1 mouse cellular context compared by ENCODE assay signal in genomic region chr19:60889714-60890315, GRCm38 (mm10).
A peak's percentile ranks its signal among the peaks of the same experiment; 100 is the strongest.
TF ChIP-seq lines count a peak whose summit lies in the region.

Gene Grk5, plus strand, starts transcription at chr19:60889749.

TF ChIP-seq in CH12.LX, 34 proteins besides CTCF, POLR2A, EP300 and RAD21 (continued from another document):
- TF ChIP-seq HCFC1 (IDR thresholded peaks at IDR 0.05; ENCODE audit: low read depth, low read length) (peak; percentile 94), TBP (conservative IDR thresholded peaks at IDR 0.05; ENCODE audit: low read depth, low read length) (no peak), RCOR1 (conservative IDR thresholded peaks at IDR 0.05; ENCODE audit: low read depth, low read length) (peak; percentile 54; the same call in 1 of the 2 replicates), NRF1 (IDR thresholded peaks at IDR 0.05; ENCODE audit: low read depth, low read length) (peak; percentile 91), USF2 (conservative IDR thresholded peaks at IDR 0.05; ENCODE audit: low read depth, low read length) (no peak), USF1 (IDR thresholded peaks at IDR 0.05; ENCODE audit: low read depth, low read length) (no peak), SMC3 (IDR thresholded peaks at IDR 0.05; ENCODE audit: low read depth, low read length) (peak; percentile 98), E2F4 (IDR thresholded peaks at IDR 0.05; ENCODE audit: insufficient replicate concordance, low read depth, low read length) (0 out of 2 replicates have a peak, but pooled peaks have one; percentile 49), IRF4 (IDR thresholded peaks at IDR 0.05; ENCODE audit: low read depth, low read length) (peak; percentile 67), MAZ (IDR thresholded peaks at IDR 0.05; ENCODE audit: low read depth, low read length) (peak; percentile 14), CHD1 (IDR thresholded peaks at IDR 0.05; ENCODE audit: low read depth, low read length) (no peak; the same call in none of the 2 replicates), KAT2A (IDR thresholded peaks at IDR 0.05; ENCODE audit: insufficient replicate concordance, low read length) (peak; percentile 77; the same call in 1 of the 2 replicates), NELFE (IDR thresholded peaks at IDR 0.05; ENCODE audit: low read depth, low read length) (peak; percentile 30), ZC3H11A (IDR thresholded peaks at IDR 0.05; ENCODE audit: low read depth, low read length) (peak; percentile 82; the same call in 1 of the 2 replicates), MAFK (IDR thresholded peaks at IDR 0.05; ENCODE audit: insufficient replicate concordance, low read length) (no peak), JUN (IDR thresholded peaks at IDR 0.05; ENCODE audit: insufficient read depth, low read depth, low read length) (no peak), ELF1 (IDR thresholded peaks at IDR 0.05; ENCODE audit: low read depth, low read length) (peak; percentile 53), MYC (IDR thresholded peaks at IDR 0.05; ENCODE audit: low read depth, low read length) (peak; percentile 44), SIN3A (IDR thresholded peaks at IDR 0.05; ENCODE audit: low read length) (peak; percentile 79; the same call in 1 of the 2 replicates)
